Mouse (Mus musculus) hindbrain, embryonic 11.5 days (tissue): ENCODE data around the gene Mmp2. TPM values are rescaled to one million over a fixed set of nuclear protein-coding genes. Genes with fewer than 3 reads are reported as not detected.

Experiments used
- ATAC-seq: fragments of 200-750 bp; cut with Nextera tagmentation; 2 replicates; pipeline ENCODE4 v1.8.0; 2017; ENCODE audit warnings: mild to moderate bottlenecking, moderate TSS enrichment, moderate library complexity; ENCODE audit not compliant: low FRiP score
- DNase-seq: peaks from one replicate; pipeline ENCODE4 v3.0.0-alpha.2; 2015; ENCODE audit warnings: low spot score
- H3K27ac ChIP-seq: fragments of 300-500 bp; sonication (generic); 2 replicates; pipeline ENCODE4 v1.5.1; 2014; ENCODE audit warnings: mild to moderate bottlenecking, low read depth, low read length
- H3K27me3 ChIP-seq: fragments of 300-500 bp; sonication (generic); 2 replicates; pipeline ENCODE4 v1.6.1; 2014; ENCODE audit warnings: mild to moderate bottlenecking, low read length, moderate library complexity, mixed read lengths; ENCODE audit not compliant: control insufficient read depth, insufficient read depth
- H3K36me3 ChIP-seq: fragments of 300-500 bp; sonication (generic); 2 replicates; pipeline ENCODE4 v1.6.1; 2014; ENCODE audit warnings: mild to moderate bottlenecking, low read length, moderate library complexity, mixed read lengths; ENCODE audit not compliant: control insufficient read depth, insufficient read depth
- H3K4me1 ChIP-seq: fragments of 300-500 bp; sonication (generic); replicated peaks from 2 replicates; pipeline ENCODE4 v1.6.1; 2014; ENCODE audit warnings: low read length, mixed read lengths; ENCODE audit not compliant: control insufficient read depth, insufficient read depth
- H3K4me2 ChIP-seq: fragments of 300-500 bp; sonication (generic); replicated peaks from 2 replicates; pipeline ENCODE4 v1.6.1; 2014; ENCODE audit warnings: mild to moderate bottlenecking, low read depth, low read length
- H3K4me3 ChIP-seq: fragments of 300-500 bp; sonication (generic); 2 replicates; pipeline ENCODE4 v1.5.1; 2014; ENCODE audit warnings: low read depth, low read length
- H3K9ac ChIP-seq: fragments of 300-500 bp; sonication (generic); 2 replicates; pipeline ENCODE4 v1.6.1; 2014; ENCODE audit warnings: low read depth, low read length
- H3K9me3 ChIP-seq: fragments of 300-500 bp; sonication (generic); 2 replicates; pipeline ENCODE4 v1.6.1; 2016; ENCODE audit warnings: low read length; ENCODE audit not compliant: control insufficient read depth
- WGBS: fragments of 180-500 bp; shearing (Covaris S2); extraction: QIAGEN DNeasy Blood & Tissue Kit; methylation state at CpG from one replicate; pipeline ENCODE4 v1.1.7; 2014; 5-methylcytosine and 5-hydroxymethylcytosine counted together
- polyA plus RNA-seq: library from polyadenylated mRNA; unstranded; fragments of >200 nt; fragmentation: Nextera tagmentation; extraction: Ambion mirVana; gene quantifications from 2 replicates; pipeline ENCODE4 v1.2.1, GENCODE M21; 2014

The Mmp2 gene
- polyA plus RNA-seq, 1 experiment from 2014 or later = 80.9 TPM

DNA sequence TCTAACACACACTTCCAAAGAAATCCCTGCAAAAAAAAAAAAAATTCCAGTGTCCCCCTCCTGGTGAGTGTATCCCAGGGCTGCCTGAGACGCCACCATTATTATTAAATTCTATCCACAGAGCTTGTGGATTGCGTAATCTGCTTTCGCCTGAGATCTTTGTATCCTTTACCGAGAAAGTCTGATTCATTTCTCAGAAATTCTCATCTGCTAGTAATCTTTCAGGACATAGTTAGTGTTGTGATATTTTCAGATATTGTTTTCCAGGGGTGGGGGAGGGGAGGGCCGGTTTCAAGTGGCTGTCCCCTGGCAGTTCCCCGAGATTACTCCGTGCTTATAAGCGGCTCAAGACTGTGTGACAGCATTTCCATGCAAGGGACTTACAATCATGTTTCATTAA lies 25.9 kb upstream of the Mmp2 start:
- 71% methylated on average over 8 of the region's 8 CpGs for WGBS
- ATAC-seq (no peak), DNase-seq (no peak)
- H3K27ac ChIP-seq = no peak overlapping the region
- no peak overlapping the region for H3K4me3 ChIP-seq
- H3K4me2 ChIP-seq = no peak overlapping the region
- H3K9me3 ChIP-seq = no peaks in the 10 kb centered on the region
- H3K36me3 ChIP-seq = no peaks in the 10 kb centered on the region
- no peaks in the 10 kb centered on the region for H3K27me3 ChIP-seq
- H3K9ac ChIP-seq = no peak overlapping the region
- H3K4me1 ChIP-seq = no peaks in the 10 kb centered on the region

DNA sequence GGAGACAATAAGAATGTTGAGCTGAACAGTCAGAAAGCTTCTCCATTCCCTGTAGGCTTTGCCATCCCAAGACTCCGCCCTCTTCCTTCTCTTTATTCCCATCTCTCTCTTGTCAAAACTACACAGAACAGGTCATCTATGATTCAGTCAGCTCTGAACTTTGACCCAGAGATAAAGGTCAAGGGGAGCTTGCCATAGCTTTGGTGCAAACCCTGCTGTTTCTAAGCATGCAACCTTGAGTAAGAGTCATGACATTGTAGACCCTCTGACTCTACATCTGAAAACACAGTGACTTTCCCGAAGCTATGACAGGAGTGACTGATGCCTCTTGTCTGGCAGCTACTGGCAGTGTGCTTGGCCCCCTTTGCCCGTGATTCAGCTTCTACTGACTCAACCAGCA lies 24.5 kb upstream of the Mmp2 start:
- Histone ChIP-seq H3K4me2 (no peak overlapping the region), H3K9ac (no peak overlapping the region), H3K9me3 (no peaks in the 10 kb centered on the region), H3K4me1 (no peaks in the 10 kb centered on the region), H3K27me3 (no peaks in the 10 kb centered on the region), H3K4me3 (no peak overlapping the region), H3K27ac (no peak overlapping the region), H3K36me3 (no peaks in the 10 kb centered on the region)
- 82% methylated on average over 3 of the region's 3 CpGs for WGBS
- DNase-seq (no peak), ATAC-seq (no peak)

DNA sequence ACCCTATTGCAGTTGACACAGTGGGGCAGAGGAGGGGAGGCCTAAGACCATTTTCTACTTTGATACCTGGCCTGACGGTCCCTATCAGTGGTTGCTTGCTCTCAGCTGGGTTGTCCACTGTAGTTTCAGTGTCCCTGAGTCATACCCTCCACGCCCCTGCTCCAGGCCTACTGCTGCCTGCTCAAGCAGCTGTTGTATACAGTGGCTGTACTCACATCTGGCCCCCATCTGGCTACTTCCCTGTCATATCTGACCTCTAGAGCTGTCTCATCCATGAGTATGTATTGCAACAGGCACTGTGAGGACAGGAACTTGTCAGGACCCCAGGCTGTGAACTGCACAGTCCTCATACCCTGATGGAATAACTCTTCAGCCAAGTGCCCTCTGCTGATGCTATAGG lies 14.3 kb upstream of the Mmp2 start:
- Histone ChIP-seq H3K27ac (no peak overlapping the region), H3K4me1 (no peaks in the 10 kb centered on the region)
- WGBS = 78% methylated on average over 2 of the region's 2 CpGs

DNA sequence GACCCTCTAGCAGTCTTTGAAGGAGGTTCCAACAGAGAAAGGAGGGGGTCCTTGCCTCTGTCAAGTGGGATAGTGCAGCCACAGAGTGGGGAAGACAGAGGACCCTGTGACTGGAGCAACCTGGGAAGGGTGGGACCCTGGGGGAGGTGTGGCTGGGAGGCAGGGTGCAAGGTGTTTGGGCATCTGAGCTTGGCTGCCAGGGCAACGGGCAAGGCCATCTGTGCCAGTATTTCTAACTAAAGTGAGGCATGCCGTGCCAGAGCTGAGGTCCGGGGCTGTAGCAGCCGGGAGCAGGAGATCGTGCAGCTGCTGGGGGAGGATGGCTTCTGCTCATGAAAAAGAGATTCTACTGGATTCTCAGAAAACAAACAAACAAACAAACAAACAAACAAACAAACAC lies 11.4 kb upstream of the Mmp2 start:
- H3K4me1 ChIP-seq = no peaks in the 10 kb centered on the region
- 90% methylated on average over 5 of the region's 5 CpGs for WGBS
- no peaks in the 10 kb centered on the region for H3K36me3 ChIP-seq
- H3K9ac ChIP-seq = no peak overlapping the region
- no peak overlapping the region for H3K27ac ChIP-seq
- H3K4me2 ChIP-seq = no peak overlapping the region
- no peak for DNase-seq
- no peak overlapping the region for H3K4me3 ChIP-seq
- H3K27me3 ChIP-seq = no peaks in the 10 kb centered on the region
- no peaks in the 10 kb centered on the region for H3K9me3 ChIP-seq
- ATAC-seq = no peak

More for the DNA sequence above, 14.3 kb upstream of the Mmp2 start:
- Histone ChIP-seq H3K9ac (no peak overlapping the region), H3K27me3 (no peaks in the 10 kb centered on the region), H3K9me3 (no peaks in the 10 kb centered on the region), H3K4me3 (no peak overlapping the region), H3K4me2 (no peak overlapping the region), H3K36me3 (no peaks in the 10 kb centered on the region)
- DNase-seq (no peak), ATAC-seq (no peak)

DNA sequence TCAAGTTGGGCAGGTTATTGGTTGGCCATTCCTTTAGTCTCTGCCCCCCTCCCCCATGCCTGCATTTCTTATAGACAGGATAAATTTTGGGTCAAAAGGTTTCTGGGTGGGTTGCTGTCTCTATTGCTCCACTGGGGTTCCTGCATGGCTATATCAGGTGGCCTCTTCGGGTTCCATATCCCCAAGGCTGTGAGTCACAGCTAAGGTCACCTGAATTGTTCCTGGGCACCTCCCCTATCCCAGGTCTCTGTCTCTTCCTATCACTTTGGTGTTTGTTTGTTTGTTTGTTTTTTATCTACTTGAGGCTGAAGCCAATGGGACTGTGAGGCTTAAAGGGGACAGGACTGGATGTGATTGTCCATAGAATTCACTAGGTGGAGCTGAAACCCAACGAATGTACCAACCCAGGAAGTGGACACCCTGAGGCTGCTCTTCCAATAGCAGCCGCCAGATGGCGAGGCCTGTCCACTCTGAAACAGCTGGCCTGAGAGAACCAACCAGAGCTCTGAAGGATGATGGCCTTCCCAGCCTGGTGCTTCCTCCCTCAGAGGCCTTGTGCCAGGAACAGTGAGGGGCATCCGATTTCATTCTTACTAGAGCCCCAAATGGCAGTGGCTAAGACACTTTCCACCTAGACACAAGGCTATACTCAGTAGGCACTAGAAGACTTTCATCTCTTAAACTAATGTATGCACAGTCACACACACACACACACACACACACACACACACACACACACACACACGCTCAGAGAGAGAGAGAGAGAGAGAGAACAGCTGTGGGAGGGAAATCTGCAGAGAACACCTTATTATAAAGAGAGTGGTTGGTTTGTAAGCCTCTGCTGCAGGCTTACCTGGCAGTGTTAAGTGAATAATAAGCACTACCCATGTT lies 8.9 kb upstream of the Mmp2 start:
- WGBS = 21% methylated on average over 6 of the region's 6 CpGs
- ATAC-seq (peak; percentile 81), DNase-seq (peak; percentile 95)
- Histone ChIP-seq H3K4me1 (no peaks in the 10 kb centered on the region), H3K27ac (no peak overlapping the region), H3K4me2 (no peak overlapping the region), H3K4me3 (no peak overlapping the region), H3K36me3 (no peaks in the 10 kb centered on the region), H3K27me3 (no peaks in the 10 kb centered on the region), H3K9ac (no peak overlapping the region), H3K9me3 (no peaks in the 10 kb centered on the region)

DNA sequence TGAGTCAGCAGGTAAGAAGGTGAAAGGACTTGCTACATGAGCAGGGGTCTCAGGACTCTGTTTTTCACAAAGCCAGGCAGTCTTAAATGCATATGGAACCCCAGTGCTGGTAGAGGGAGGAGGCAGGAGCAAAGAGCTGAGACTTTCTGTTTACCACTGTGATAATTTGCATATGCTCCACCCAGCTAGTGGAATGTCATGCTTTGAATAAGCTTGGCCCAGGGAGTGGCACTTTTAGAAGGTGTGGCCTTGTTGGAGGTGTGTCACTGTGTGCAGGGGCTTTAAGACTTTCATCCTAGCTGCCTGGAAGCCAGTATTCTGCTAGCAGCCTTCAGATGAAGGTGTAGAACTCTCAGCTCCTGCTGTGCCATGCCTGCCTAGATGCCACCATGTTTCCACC lies 5.9 kb upstream of the Mmp2 start:
- H3K4me3 ChIP-seq = no peak overlapping the region
- no peak overlapping the region for H3K4me2 ChIP-seq
- no peaks in the 10 kb centered on the region for H3K36me3 ChIP-seq
- no peak overlapping the region for H3K27ac ChIP-seq
- no peaks in the 10 kb centered on the region for H3K9me3 ChIP-seq
- DNase-seq (no peak), ATAC-seq (no peak)
- H3K27me3 ChIP-seq = no peaks in the 10 kb centered on the region
- H3K9ac ChIP-seq = no peak overlapping the region
- no peaks in the 10 kb centered on the region for H3K4me1 ChIP-seq

DNA sequence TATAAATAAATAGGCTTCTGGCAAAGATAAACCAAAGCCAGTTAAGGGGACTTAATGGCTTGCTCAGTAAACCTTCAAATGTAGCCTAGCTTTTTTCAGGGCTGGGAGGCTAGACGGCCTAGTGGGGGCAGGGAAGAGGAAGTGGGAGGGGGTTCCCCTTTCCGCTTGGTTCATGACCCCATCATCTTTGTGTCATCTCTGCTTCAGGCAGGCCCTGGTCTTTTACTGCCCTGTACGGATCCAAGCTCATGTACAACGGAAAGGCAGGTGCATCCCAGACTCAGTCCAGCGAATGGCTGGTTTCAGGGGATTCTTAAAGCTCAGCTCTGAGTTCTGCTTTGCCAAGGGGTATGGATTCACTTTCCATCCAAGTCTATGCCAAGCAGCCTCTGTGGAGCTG lies 4.7 kb upstream of the Mmp2 start:
- 82% methylated on average over 5 of the region's 5 CpGs for WGBS
- DNase-seq = no peak
- Histone ChIP-seq H3K36me3 (no peaks in the 10 kb centered on the region), H3K4me1 (no peaks in the 10 kb centered on the region), H3K4me2 (no peak overlapping the region), H3K9ac (no peak overlapping the region), H3K4me3 (no peak overlapping the region), H3K27me3 (no peaks in the 10 kb centered on the region), H3K27ac (no peak overlapping the region), H3K9me3 (no peaks in the 10 kb centered on the region)
- ATAC-seq = no peak

DNA sequence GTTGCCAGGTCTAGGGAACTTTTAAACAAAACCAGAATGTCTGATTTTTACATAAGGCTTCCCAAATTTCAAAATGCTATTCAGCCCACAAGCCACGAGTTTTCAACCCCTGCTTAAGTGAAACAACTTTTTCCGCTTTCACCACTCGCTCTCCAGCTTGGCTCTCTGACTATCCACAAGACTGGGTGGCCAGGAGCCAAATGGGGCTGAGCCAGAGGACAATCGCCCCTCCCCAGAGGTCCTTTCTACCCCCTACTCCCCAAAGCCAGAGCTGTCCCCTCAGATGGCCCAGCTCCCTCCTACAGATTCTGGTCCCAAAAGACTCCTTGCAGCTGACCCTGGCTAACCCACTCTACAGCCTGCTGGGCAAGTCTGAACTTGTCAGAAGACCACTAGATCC lies 1.1 kb upstream of the Mmp2 start:
- Histone ChIP-seq H3K4me2 (no peak overlapping the region), H3K4me3 (no peak overlapping the region), H3K9me3 (no peaks in the 10 kb centered on the region), H3K4me1 (no peaks in the 10 kb centered on the region), H3K27me3 (0 out of 2 replicates have a peak, but pooled peaks cover 2% of the 10 kb centered on the region), H3K9ac (no peak overlapping the region), H3K36me3 (no peaks in the 10 kb centered on the region), H3K27ac (no peak overlapping the region)
- ATAC-seq = no peak
- DNase-seq = no peak
- WGBS = 87% methylated on average over 4 of the region's 4 CpGs

DNA sequence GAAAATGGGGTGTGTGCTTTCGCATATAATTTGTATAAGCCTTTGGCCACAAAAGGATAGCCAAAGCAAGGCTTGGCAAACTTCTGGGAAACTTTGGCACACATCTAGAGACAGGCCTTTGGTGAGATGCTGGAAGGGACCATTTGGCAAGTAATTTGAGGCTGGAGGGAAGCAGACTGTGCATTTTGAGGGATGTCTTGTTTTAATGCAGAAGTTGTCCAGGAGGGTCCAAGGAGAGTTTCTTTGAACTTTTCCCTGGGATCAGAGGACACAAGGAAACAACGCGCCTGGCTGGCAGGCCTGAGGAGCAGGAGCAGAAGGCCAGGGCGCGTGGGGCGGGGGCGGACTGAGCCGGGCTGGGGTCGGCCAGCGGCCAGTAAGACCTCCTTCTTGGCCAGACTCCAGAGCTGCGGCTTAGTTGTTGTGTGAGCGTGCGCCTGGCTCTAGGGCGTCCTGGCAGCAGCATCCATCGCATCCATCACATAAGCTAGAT lies 1.2 kb downstream of the Mmp2 start:
- Histone ChIP-seq H3K36me3 (no peaks in the 10 kb centered on the region), H3K4me2 (peak overlapping the region; percentile 84), H3K9me3 (no peaks in the 10 kb centered on the region), H3K27ac (no peak overlapping the region), H3K27me3 (0 out of 2 replicates have a peak, but pooled peaks cover 2% of the 10 kb centered on the region), H3K4me3 (peak overlapping the region; percentile 48; the same call in 1 of the 2 replicates), H3K9ac (no peak overlapping the region), H3K4me1 (no peaks in the 10 kb centered on the region)
- no peak for ATAC-seq
- peak; percentile 20 for DNase-seq
- WGBS = 30% methylated on average over 14 of the region's 15 CpGs
